Comparison of ENCODE assay signal across 9 mouse cellular contexts in genomic region chr7:127691221-127691989, GRCm38 (mm10). TPM values are rescaled to one million over a fixed set of nuclear protein-coding genes. Genes with fewer than 3 reads are reported as not detected.
DNase-seq lines count a peak whose midpoint lies in the region; ATAC-seq and TF ChIP-seq lines count a peak whose summit lies in the region.
"Had no signal": no experiment of that assay in that cellular context is flagged by ENCODE, and none has a peak within 500 bp of the region (broad histone marks: within the 10 kb centered on the region; RNA-seq: fewer than 3 reads in every experiment).

No protein-coding gene starts in this region.

- WGBS in intestine, embryonic 15.5 days: 7% methylated on average over 15 of the region's 15 CpGs

- no peak for TF ChIP-seq CTCF in cortical plate, adult 2 months (IDR thresholded peaks at IDR 0.05; ENCODE audit: extremely low read depth, insufficient read depth, low read length)

- intact Hi-C loops in gastrocnemius, postnatal 36 days (cut with DNase I): no loop called here

- H3K4me3 ChIP-seq in cortical plate, adult 2 months (ENCODE audit: insufficient read depth, low read length): no peak overlapping the region
- peak overlapping the region; percentile 38 for H3K4me3 ChIP-seq in intestine, embryonic 15.5 days (replicated peaks)
- no peak overlapping the region for H3K4me3 ChIP-seq in myocyte
- H3K4me3 ChIP-seq: erythroblast, embryonic 14.5 days had no signal

- H3K4me1 ChIP-seq in cortical plate, adult 2 months (ENCODE audit: control insufficient read depth, insufficient read depth, low read length): peaks cover 5% of the 10 kb centered on the region
- H3K4me1 ChIP-seq in intestine, embryonic 15.5 days (replicated peaks): peaks cover 10% of the 10 kb centered on the region

- no peaks in the 10 kb centered on the region for H3K36me3 ChIP-seq in intestine, embryonic 15.5 days
- no peaks in the 10 kb centered on the region for H3K36me3 ChIP-seq in myocyte (ENCODE audit: control insufficient read depth, insufficient read depth)

- H3K9ac ChIP-seq in intestine, embryonic 15.5 days: peak overlapping the region; percentile 42

- no peaks in the 10 kb centered on the region for H3K9me3 ChIP-seq in intestine, embryonic 15.5 days

- no peaks in the 10 kb centered on the region for H3K79me2 ChIP-seq in myocyte (ENCODE audit: control insufficient read depth, insufficient read depth)

- H3ac ChIP-seq in myocyte (ENCODE audit: control insufficient read depth, insufficient read length): no peak overlapping the region

- TF ChIP-seq POLR2A in cortical plate, adult 2 months (IDR thresholded peaks at IDR 0.05; ENCODE audit: extremely low read depth, insufficient read depth, low read length): no peak
- peak; percentile 60 for TF ChIP-seq POLR2A in myocyte (IDR thresholded peaks at IDR 0.05; ENCODE audit: insufficient read length, low read depth)

- H3K27me3 ChIP-seq in intestine, embryonic 15.5 days (replicated peaks): no peaks in the 10 kb centered on the region
- no peaks in the 10 kb centered on the region for H3K27me3 ChIP-seq in myocyte (ENCODE audit: control insufficient read depth, insufficient read depth, insufficient read length)

- peak overlapping the region; percentile 85 for H3K4me2 ChIP-seq in intestine, embryonic 15.5 days (replicated peaks)
- H3K4me2 ChIP-seq in myocyte (ENCODE audit: low read depth): peak overlapping the region; percentile 89

- H3K27ac ChIP-seq in cortical plate, adult 2 months (ENCODE audit: insufficient read depth, low read length): peak overlapping the region; percentile 17; the same call in 1 of the 2 replicates
- H3K27ac ChIP-seq in intestine, embryonic 15.5 days: peak overlapping the region; percentile 95

- DNase-seq in adrenal gland, adult 18-20 months (ENCODE audit: low spot score in 2 of 2): peak; percentile 70 to 75
- peak; percentile 79 to 84 for DNase-seq in gastrocnemius, postnatal 36 days
- peak; percentile 46 for DNase-seq in liver
- peak; percentile 26 for DNase-seq in urinary bladder, postnatal 10 days (ENCODE audit: low spot score)

- ATAC-seq in intestine, embryonic 15.5 days: peak; percentile 92
- no peak for ATAC-seq in megakaryocyte progenitor cell, adult 5-6 weeks (replicated peaks; ENCODE audit: poor library complexity)

TF ChIP-seq in myocyte, 11 proteins besides CTCF, POLR2A, EP300 and RAD21:
- TF ChIP-seq POLR2AphosphoS2 (IDR thresholded peaks at IDR 0.05; ENCODE audit: insufficient read length, low read depth) (no peak), MYOD1 (IDR thresholded peaks at IDR 0.05; ENCODE audit: control insufficient read depth in 1 of 3, insufficient read length in 2 of 3, low read depth in 2 of 3) (peak in 2 of 3 experiments; percentile 7 to 45), MYOG (IDR thresholded peaks at IDR 0.05; ENCODE audit: control insufficient read depth in 1 of 3, insufficient read depth in 1 of 3, insufficient read length in 2 of 3, low read depth in 2 of 3) (peak in 1 of 3 experiments; percentile 59), SRF (IDR thresholded peaks at IDR 0.05; ENCODE audit: control insufficient read depth, insufficient read length, low read depth) (peak; percentile 38)

RNA-seq across cellular contexts. Expression of gene Bcl7c, which starts 17.3 kb away (rescaled TPM):
- total RNA-seq in adrenal gland, adult 18-20 months (2021): 10 to 100 TPM; 53.4 to 88.2 TPM
- polyA plus RNA-seq in cortical plate, adult 2 months (2012; rRNA removed): 25.5 and 27.0 TPM in 2 replicates
- 10 to 100 TPM; 33.7 to 35.3 TPM for total RNA-seq in gastrocnemius, postnatal 36 days (2021)
- 48.1 and 52.8 TPM in 2 replicates for polyA plus RNA-seq in intestine, embryonic 15.5 days (2015; fragmentation: Nextera tagmentation; extraction: Ambion mirVana)
- polyA plus RNA-seq in myocyte (2012; fragmentation: generic; extraction: Trizol): 94.7 TPM
- total RNA-seq in megakaryocyte progenitor cell, adult 5-6 weeks (2015): 61.1 and 63.4 TPM in 2 replicates
- 38.1 and 44.6 TPM in 2 replicates for total RNA-seq in megakaryocyte progenitor cell, adult 5-6 weeks (2017)

RNA-seq across cellular contexts. Expression of gene Ctf1, which starts 21.1 kb away (rescaled TPM):
- 1 to 10 TPM; 3.3 to 4.8 TPM for total RNA-seq in adrenal gland, adult 18-20 months (2021)
- 7.1 and 7.5 TPM in 2 replicates for polyA plus RNA-seq in cortical plate, adult 2 months (2012; rRNA removed)
- 10 to 100 TPM; 14.6 to 18.7 TPM for total RNA-seq in gastrocnemius, postnatal 36 days (2021)
- 9.4 and 10.5 TPM in 2 replicates for polyA plus RNA-seq in intestine, embryonic 15.5 days (2015; fragmentation: Nextera tagmentation; extraction: Ambion mirVana)
- polyA plus RNA-seq in myocyte (2012; fragmentation: generic; extraction: Trizol): 8.9 TPM
- total RNA-seq in megakaryocyte progenitor cell, adult 5-6 weeks (2015): 0.83 and 1.8 TPM in 2 replicates
- total RNA-seq in megakaryocyte progenitor cell, adult 5-6 weeks (2017): 0.42 and 1.9 TPM in 2 replicates

RNA-seq across cellular contexts. Expression of gene Ctf2, which starts 40.6 kb away (rescaled TPM):
- not detected for total RNA-seq in adrenal gland, adult 18-20 months (2021)
- polyA plus RNA-seq in cortical plate, adult 2 months (2012; rRNA removed): not detected in 2 replicates
- total RNA-seq in gastrocnemius, postnatal 36 days (2021): not detected
- 0.13 and 0.29 TPM in 2 replicates for polyA plus RNA-seq in intestine, embryonic 15.5 days (2015; fragmentation: Nextera tagmentation; extraction: Ambion mirVana)
- 0.14 TPM for polyA plus RNA-seq in myocyte (2012; fragmentation: generic; extraction: Trizol)
- not detected in 2 replicates for total RNA-seq in megakaryocyte progenitor cell, adult 5-6 weeks (2015)
- total RNA-seq in megakaryocyte progenitor cell, adult 5-6 weeks (2017): not detected in 2 replicates

RNA-seq across cellular contexts. Expression of gene Fbxl19, which starts 52.9 kb away (rescaled TPM):
- 10 to 100 TPM; 10.7 to 14.4 TPM for total RNA-seq in adrenal gland, adult 18-20 months (2021)
- 59.2 and 60.7 TPM in 2 replicates for polyA plus RNA-seq in cortical plate, adult 2 months (2012; rRNA removed)
- 1 to 10 TPM; 1.9 to 2.5 TPM for total RNA-seq in gastrocnemius, postnatal 36 days (2021)
- 3.2 and 4.3 TPM in 2 replicates for polyA plus RNA-seq in intestine, embryonic 15.5 days (2015; fragmentation: Nextera tagmentation; extraction: Ambion mirVana)
- 11.9 TPM for polyA plus RNA-seq in myocyte (2012; fragmentation: generic; extraction: Trizol)
- total RNA-seq in megakaryocyte progenitor cell, adult 5-6 weeks (2015): 5.6 and 5.7 TPM in 2 replicates
- 14.2 and 16.1 TPM in 2 replicates for total RNA-seq in megakaryocyte progenitor cell, adult 5-6 weeks (2017)

Comparison
In these comparisons a context has a peak if more than half of its experiments do, and no peak if none do; other contexts are left out.
1. DNase-seq: peak in every context shown above with its lines; median percentile 82 in gastrocnemius, postnatal 36 days; 72 in adrenal gland, adult 18-20 months; 46 in liver; 26 in urinary bladder, postnatal 10 days.